Mouse (Mus musculus) testis, postnatal 10 days (tissue): Measurements from ENCODE around the gene Pakap.

Experiments used
- DNase-seq: peaks from one replicate; pipeline ENCODE4 v3.0.0; 2021; ENCODE audit warnings: low spot score

Gene Pakap

GRCm38 (mm10) chr4:57802411-57802810 is 234.4 kb downstream of the Pakap start:
- DNase-seq: no peak

GRCm38 (mm10) chr4:57804902-57805301 is 236.9 kb downstream of the Pakap start:
- no peak for DNase-seq

DNA sequence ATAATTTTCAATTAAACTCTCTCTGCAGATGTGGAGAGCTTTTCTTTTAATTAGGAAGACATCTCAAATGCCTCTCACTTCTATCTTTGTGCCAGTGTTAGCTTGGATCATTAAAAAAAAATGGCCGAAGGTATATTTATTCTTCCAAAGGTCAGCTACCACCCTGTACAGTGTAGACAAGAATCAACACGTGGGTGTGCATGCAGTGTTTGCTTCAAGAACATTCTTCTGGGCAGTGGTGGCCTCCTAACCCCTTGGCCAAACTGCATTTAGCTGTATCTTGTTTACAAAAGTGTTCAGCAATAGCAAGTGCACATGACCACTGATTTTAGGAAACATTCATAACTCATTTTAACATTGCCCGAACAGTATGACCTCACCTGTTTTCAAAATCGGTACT is 241.5 kb downstream of the Pakap start:
- no peak for DNase-seq

GRCm38 (mm10) chr4:57812075-57812474 is 244.1 kb downstream of the Pakap start:
- no peak for DNase-seq

GRCm38 (mm10) chr4:57812916-57813575 is 245.1 kb downstream of the Pakap start:
- no peak for DNase-seq

DNA sequence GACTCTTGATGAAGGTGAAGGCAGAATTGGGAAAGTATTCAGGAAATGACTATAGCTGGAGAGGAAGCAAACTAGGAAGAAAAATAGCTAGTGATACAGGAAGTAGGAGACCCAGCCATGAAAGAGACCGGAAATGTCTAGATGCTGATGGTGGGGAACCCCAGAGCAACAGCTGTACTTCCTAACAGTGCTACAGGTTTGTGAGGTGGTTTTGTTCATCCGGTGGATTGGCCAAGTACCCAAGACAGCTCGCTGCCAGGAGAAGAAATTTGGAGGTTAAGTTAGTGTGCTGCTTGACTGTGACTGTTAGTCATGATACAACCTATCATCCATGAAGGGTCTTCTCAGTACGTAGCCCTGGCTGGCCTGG is 245.6 kb downstream of the Pakap start:
- DNase-seq: no peak

DNA sequence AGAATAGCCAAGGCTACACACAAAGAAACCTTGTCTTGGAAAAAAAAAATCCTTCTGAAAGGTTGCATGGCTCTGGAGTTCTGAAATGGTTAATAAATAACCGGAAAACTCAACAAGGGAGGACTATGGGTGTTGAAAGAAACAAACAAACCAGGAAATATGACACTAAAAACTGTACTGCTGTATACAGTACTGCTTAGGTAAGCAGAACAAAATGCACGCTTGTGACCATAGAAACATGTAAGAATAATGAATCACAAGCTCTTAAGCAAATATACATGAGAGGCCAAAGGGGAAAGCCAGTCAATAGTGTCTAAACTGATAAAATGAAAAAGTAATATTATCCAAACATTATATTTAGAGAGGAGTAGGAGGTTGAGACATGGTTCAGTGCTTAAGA is 247.4 kb downstream of the Pakap start:
- no peak for DNase-seq

DNA sequence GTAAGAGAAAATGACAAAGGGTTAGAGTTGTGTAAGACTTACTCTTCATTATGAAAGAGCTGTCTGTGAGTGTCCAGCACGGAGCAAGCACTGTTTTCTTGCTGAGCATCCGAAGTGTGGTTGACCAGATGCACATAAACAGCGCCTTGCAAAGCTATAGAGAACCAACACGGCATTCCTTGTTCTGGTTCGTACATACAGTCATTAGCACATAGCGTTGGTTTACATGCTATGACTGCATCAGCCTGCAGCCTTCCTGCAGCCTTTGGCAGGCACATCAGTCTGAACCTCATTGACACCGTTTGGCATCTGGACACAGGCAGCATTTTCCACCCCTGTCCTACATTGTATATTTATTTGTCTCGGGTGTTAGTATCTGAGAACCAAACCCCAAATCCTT is 248.2 kb downstream of the Pakap start:
- no peak for DNase-seq

- DNase-seq: no peak
Measured at GRCm38 (mm10) chr4:57820839-57821374, 252.9 kb downstream of the Pakap start.

DNA sequence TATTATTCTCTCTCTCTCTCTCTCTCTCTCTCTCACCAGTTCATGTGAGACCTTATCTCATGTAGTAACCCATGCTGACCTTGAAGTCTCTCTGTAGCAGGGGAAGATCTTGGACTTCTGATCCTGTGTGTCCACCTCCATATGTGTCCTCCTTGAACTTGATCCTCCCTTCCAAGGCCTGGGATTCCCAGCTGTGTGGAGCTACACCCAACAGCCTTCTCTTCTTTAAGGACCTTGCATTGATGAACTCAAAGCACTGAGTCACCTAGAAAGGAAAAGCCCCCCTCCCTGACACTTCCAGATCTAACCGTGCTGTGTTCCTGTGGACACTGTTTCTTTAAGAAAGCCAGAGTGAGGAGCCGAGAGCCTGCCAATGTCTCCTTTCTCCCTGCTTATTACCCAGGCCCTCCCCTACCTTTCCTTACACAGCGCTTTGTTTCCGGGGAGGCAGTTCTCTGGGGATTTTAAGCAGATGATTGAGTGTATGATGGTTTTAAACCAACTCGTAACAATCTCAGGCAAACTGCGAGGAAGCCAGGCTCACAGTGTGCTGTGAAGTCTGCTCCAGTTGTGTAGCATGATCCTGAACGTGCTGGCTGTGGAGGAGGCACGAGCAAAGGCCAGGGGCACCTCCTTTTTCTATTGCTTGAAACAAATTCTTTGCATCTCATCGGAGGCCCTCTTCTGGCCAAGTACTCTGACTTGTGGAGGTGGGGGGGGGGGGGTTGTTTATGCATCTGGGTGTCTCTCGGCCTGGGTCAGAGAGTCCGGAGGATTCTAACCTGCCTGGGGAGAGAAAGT is 253.8 kb downstream of the Pakap start:
- no peak for DNase-seq

DNA sequence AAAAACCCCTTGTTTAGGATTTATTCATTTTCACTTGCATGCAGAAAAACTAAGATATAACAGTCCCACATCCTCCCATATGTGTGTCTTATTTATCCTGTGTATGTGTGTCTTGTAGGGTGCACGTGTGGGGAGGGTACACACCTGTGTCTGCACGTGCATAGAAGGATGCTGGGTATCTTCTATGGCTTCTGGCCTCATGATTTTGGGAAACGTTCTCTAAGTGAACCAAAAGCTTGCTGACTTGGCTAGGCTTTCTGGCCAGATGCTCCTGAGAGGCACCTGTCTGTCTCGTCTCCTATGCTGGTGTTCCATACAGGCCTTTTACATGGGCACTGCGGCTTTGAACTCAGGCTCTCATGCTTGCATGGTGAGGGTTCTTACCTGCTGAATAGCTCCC is 254.7 kb downstream of the Pakap start:
- no peak for DNase-seq

GRCm38 (mm10) chr4:57824626-57825240 is 256.8 kb downstream of the Pakap start:
- DNase-seq: no peak

- no peak for DNase-seq
Measured at GRCm38 (mm10) chr4:57826272-57826671, 258.3 kb downstream of the Pakap start.

GRCm38 (mm10) chr4:57829131-57829530 is 261.2 kb downstream of the Pakap start:
- no peak for DNase-seq

GRCm38 (mm10) chr4:57829740-57830139 is 261.8 kb downstream of the Pakap start:
- no peak for DNase-seq

GRCm38 (mm10) chr4:57832318-57832717 is 264.3 kb downstream of the Pakap start:
- no peak for DNase-seq

DNA sequence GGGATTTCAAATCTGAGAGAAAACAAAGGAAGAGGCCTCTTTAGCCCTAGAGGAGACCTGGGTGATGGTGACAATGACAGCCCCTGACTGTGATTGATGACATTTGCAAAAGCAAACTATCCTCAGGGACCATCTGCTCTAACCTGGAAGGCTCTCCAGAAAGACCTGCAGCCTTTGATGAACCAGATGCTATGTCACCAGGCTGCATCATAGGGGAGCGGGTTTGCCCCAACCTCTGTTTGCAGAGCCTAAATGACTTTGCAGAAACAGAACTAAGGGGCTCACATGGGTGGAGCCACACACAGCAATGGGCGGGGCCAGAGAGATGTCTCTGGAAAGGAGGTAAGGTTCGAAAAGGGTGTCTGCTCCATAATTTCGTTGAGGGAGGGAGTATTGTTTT is 265.1 kb downstream of the Pakap start:
- DNase-seq: no peak

DNA sequence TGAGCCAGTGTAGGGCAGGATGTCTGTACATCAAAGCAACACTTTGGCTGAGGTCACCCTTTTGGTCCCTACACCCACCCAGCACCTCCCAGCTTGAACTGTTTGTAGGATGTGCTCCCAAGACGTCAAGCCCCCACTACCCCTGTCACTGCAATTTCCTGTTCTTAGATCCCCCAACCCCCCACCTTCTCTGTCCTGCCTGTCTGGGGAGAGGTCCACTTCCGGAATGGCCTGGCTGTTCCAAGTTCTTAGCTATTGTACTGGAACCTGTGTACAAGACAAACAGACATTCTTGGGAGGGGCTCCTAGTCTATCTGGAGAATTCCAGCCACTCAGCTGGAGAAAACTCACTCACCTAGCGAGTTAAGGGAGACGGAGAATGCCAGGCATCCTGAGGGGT is 266.2 kb downstream of the Pakap start:
- no peak for DNase-seq

GRCm38 (mm10) chr4:57837089-57837488 is 269.1 kb downstream of the Pakap start:
- no peak for DNase-seq

DNA sequence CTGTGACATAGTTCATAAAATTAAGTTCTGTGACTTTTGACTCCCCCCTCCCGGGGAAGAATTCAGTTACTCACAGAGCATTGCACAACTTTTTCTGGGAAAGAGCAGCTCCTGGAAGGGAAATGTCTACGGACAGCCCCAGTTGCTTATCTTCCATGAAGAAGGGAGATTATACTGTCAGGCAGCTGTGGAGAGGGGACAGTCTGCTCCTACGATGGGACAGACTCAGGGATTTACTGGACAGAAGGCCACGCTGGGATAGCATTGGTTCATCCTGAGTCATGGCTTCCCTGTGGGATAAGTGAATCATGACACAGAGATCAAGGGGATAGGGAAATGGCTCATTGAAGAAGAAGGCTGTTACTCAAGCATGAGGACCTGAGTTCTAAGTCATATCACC is 271.4 kb downstream of the Pakap start:
- no peak for DNase-seq

GRCm38 (mm10) chr4:57841911-57842310 is 273.9 kb downstream of the Pakap start:
- DNase-seq: no peak

DNA sequence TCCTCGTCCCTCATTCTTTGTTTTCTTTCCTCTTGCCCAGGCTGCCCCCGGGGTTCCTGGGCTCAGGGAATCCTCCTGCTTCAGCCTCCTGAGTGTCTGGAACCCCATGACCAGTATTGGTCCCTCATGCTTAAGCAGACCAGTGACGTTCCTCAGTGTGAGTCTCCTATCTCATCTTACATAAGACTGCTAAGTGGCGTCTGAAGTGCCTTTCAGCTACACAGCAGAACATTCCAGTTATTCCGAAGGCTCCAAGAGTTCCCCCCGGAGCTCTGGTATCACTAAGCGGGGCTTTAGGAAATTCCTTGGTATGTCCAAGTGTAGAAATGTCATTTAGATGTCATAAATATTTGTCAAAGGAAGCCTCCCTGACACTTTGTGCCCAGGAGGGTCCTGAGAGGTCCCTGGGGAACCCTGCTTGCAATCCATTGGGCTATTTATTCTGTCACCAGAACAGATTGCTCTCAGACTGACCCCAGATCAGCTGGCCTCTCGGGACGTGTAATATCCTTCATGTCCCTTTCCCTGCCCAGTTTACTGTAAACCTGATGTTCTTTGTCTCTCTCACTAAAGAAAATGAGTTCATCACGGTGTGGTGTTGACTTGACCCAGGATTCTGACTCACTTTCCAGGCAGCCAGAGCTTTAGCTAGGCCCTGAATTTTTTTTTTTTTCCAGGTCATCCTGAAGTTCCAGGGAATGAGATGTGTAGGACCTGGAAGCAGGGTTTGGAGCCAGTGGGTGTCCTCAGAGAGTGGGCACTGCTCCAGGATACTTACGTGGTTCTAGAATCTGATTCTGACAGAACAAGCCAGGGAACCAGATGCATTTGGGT is 274.7 kb downstream of the Pakap start:
- DNase-seq: no peak
